Mouse (Mus musculus): ENCODE data around the gene Adamts7. TPM values are rescaled to one million over a fixed set of nuclear protein-coding genes. Genes with fewer than 3 reads are reported as not detected.

Gene Adamts7
- polyA plus RNA-seq, 1 experiment: 19.9 TPM

DNA sequence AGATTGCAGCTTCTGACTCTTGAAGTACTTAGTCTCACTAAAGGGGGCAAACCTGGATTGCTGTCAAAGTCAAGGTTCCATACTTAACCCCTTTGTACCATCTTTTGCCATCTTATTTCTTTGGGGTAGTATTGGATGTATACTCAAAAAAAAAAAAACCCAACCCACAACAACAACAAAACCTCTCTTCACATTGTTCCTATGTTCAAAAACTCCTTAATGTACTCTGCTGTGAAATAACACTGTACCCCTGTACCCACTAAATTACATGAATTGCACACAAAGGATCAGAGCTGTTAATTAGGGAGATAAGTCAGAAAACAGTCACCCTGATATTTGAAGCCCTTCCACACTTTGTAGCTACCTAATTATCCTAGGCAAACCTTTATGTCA lies 47.6 kb upstream of the Adamts7 start:
- H3ac ChIP-seq (ENCODE audit: control insufficient read depth, insufficient read length): no peak overlapping the region
- peak overlapping the region; percentile 66 for H3K4me3 ChIP-seq
- no peaks in the 10 kb centered on the region for H3K36me3 ChIP-seq (ENCODE audit: control insufficient read depth, insufficient read depth)
- H3K27me3 ChIP-seq (ENCODE audit: control insufficient read depth, insufficient read depth, insufficient read length): no peaks in the 10 kb centered on the region
- TF ChIP-seq TCF12 (IDR thresholded peaks at IDR 0.05; ENCODE audit: insufficient read depth, poor library complexity, severe bottlenecking) (no peak), MYOG (IDR thresholded peaks at IDR 0.05; ENCODE audit: control insufficient read depth in 1 of 3, insufficient read depth in 1 of 3, insufficient read length in 2 of 3, low read depth in 2 of 3) (no peak), POLR2A (IDR thresholded peaks at IDR 0.05; ENCODE audit: insufficient read length, low read depth) (no peak), E2F4 (IDR thresholded peaks at IDR 0.05; ENCODE audit: insufficient read depth) (no peak), CEBPB (IDR thresholded peaks at IDR 0.05; ENCODE audit: insufficient read depth, poor library complexity, severe bottlenecking) (no peak), POLR2AphosphoS2 (IDR thresholded peaks at IDR 0.05; ENCODE audit: insufficient read length, low read depth) (no peak)
- peak overlapping the region; percentile 79 for H3K4me2 ChIP-seq (ENCODE audit: low read depth)
- H3K79me2 ChIP-seq (ENCODE audit: control insufficient read depth, insufficient read depth): peaks cover 38% of the 10 kb centered on the region

DNA sequence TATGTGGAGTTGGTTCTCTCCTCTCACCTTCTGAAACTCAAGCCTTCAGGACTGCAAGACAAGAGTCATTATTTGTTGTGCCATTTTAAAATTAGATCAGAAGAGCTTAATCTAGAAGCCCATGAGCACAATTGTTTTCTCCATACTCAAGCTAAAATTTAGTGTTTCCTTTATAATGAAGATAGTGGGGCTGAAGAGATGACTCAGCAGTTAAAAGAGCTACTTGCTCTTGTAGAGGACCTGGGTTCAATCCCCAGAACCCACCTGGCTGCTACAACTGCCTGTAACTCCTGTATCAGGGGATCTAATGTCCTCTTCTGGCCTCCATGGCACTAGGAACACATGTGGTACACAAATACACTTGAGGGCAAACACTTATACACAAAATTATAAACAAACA lies 45.6 kb upstream of the Adamts7 start:
- no peak overlapping the region for H3K4me3 ChIP-seq
- TF ChIP-seq MAX (IDR thresholded peaks at IDR 0.05; ENCODE audit: low read depth) (no peak), USF1 (IDR thresholded peaks at IDR 0.05; ENCODE audit: low read depth) (no peak), CEBPB (IDR thresholded peaks at IDR 0.05; ENCODE audit: insufficient read depth, poor library complexity, severe bottlenecking) (no peak), POLR2AphosphoS2 (IDR thresholded peaks at IDR 0.05; ENCODE audit: insufficient read length, low read depth) (no peak), MYOD1 (IDR thresholded peaks at IDR 0.05; ENCODE audit: control insufficient read depth in 1 of 3, insufficient read length in 2 of 3, low read depth in 2 of 3) (no peak), REST (IDR thresholded peaks at IDR 0.05; ENCODE audit: insufficient read depth, insufficient read length) (no peak)
- no peak overlapping the region for H3ac ChIP-seq (ENCODE audit: control insufficient read depth, insufficient read length)
- no peak overlapping the region for H3K4me2 ChIP-seq (ENCODE audit: low read depth)
- peaks cover 19% of the 10 kb centered on the region for H3K79me2 ChIP-seq (ENCODE audit: control insufficient read depth, insufficient read depth)
- no peaks in the 10 kb centered on the region for H3K27me3 ChIP-seq (ENCODE audit: control insufficient read depth, insufficient read depth, insufficient read length)
- H3K36me3 ChIP-seq (ENCODE audit: control insufficient read depth, insufficient read depth): no peaks in the 10 kb centered on the region

- H3K4me3 ChIP-seq: no peak overlapping the region
- TF ChIP-seq USF1 (IDR thresholded peaks at IDR 0.05; ENCODE audit: low read depth) (no peak), MAX (IDR thresholded peaks at IDR 0.05; ENCODE audit: low read depth) (no peak), POLR2A (IDR thresholded peaks at IDR 0.05; ENCODE audit: insufficient read length, low read depth) (no peak), REST (IDR thresholded peaks at IDR 0.05; ENCODE audit: insufficient read depth, insufficient read length) (no peak), E2F4 (IDR thresholded peaks at IDR 0.05; ENCODE audit: insufficient read depth) (no peak)
- H3K4me2 ChIP-seq (ENCODE audit: low read depth): no peak overlapping the region
- H3K79me2 ChIP-seq (ENCODE audit: control insufficient read depth, insufficient read depth): no peaks in the 10 kb centered on the region
- no peaks in the 10 kb centered on the region for H3K27me3 ChIP-seq (ENCODE audit: control insufficient read depth, insufficient read depth, insufficient read length)
- no peaks in the 10 kb centered on the region for H3K36me3 ChIP-seq (ENCODE audit: control insufficient read depth, insufficient read depth)
- H3ac ChIP-seq (ENCODE audit: control insufficient read depth, insufficient read length): no peak overlapping the region
Measured at GRCm38 (mm10) chr9:90122246-90122740, 40.6 kb upstream of the Adamts7 start.

- no peaks in the 10 kb centered on the region for H3K79me2 ChIP-seq (ENCODE audit: control insufficient read depth, insufficient read depth)
- no peaks in the 10 kb centered on the region for H3K27me3 ChIP-seq (ENCODE audit: control insufficient read depth, insufficient read depth, insufficient read length)
- no peak overlapping the region for H3K4me3 ChIP-seq
- no peak overlapping the region for H3ac ChIP-seq (ENCODE audit: control insufficient read depth, insufficient read length)
- no peak overlapping the region for H3K4me2 ChIP-seq (ENCODE audit: low read depth)
- H3K36me3 ChIP-seq (ENCODE audit: control insufficient read depth, insufficient read depth): no peaks in the 10 kb centered on the region
- TF ChIP-seq TCF12 (IDR thresholded peaks at IDR 0.05; ENCODE audit: insufficient read depth, poor library complexity, severe bottlenecking) (no peak), SRF (IDR thresholded peaks at IDR 0.05; ENCODE audit: control insufficient read depth, insufficient read length, low read depth) (no peak), MAX (IDR thresholded peaks at IDR 0.05; ENCODE audit: low read depth) (no peak), E2F4 (IDR thresholded peaks at IDR 0.05; ENCODE audit: insufficient read depth) (no peak), MYOG (IDR thresholded peaks at IDR 0.05; ENCODE audit: control insufficient read depth in 1 of 3, insufficient read depth in 1 of 3, insufficient read length in 2 of 3, low read depth in 2 of 3) (no peak), POLR2A (IDR thresholded peaks at IDR 0.05; ENCODE audit: insufficient read length, low read depth) (no peak), CEBPB (IDR thresholded peaks at IDR 0.05; ENCODE audit: insufficient read depth, poor library complexity, severe bottlenecking) (no peak), POLR2AphosphoS2 (IDR thresholded peaks at IDR 0.05; ENCODE audit: insufficient read length, low read depth) (no peak), USF1 (IDR thresholded peaks at IDR 0.05; ENCODE audit: low read depth) (no peak), MYOD1 (IDR thresholded peaks at IDR 0.05; ENCODE audit: control insufficient read depth in 1 of 3, insufficient read length in 2 of 3, low read depth in 2 of 3) (no peak), TCF3 (IDR thresholded peaks at IDR 0.05; ENCODE audit: insufficient read length, low read depth) (no peak), REST (IDR thresholded peaks at IDR 0.05; ENCODE audit: insufficient read depth, insufficient read length) (no peak)
Measured at GRCm38 (mm10) chr9:90124156-90124872, 38.6 kb upstream of the Adamts7 start.

- Histone ChIP-seq H3K36me3 (ENCODE audit: control insufficient read depth, insufficient read depth) (no peaks in the 10 kb centered on the region), H3K4me2 (ENCODE audit: low read depth) (no peak overlapping the region), H3K27me3 (ENCODE audit: control insufficient read depth, insufficient read depth, insufficient read length) (no peaks in the 10 kb centered on the region), H3ac (ENCODE audit: control insufficient read depth, insufficient read length) (no peak overlapping the region), H3K79me2 (ENCODE audit: control insufficient read depth, insufficient read depth) (no peaks in the 10 kb centered on the region), H3K4me3 (no peak overlapping the region)
- TF ChIP-seq TCF12 (IDR thresholded peaks at IDR 0.05; ENCODE audit: insufficient read depth, poor library complexity, severe bottlenecking): no peak
- TF ChIP-seq E2F4 (IDR thresholded peaks at IDR 0.05; ENCODE audit: insufficient read depth): no peak
- no peak for TF ChIP-seq MYOD1 (IDR thresholded peaks at IDR 0.05; ENCODE audit: control insufficient read depth in 1 of 3, insufficient read length in 2 of 3, low read depth in 2 of 3)
- no peak for TF ChIP-seq POLR2A (IDR thresholded peaks at IDR 0.05; ENCODE audit: insufficient read length, low read depth)
- TF ChIP-seq CEBPB (IDR thresholded peaks at IDR 0.05; ENCODE audit: insufficient read depth, poor library complexity, severe bottlenecking): no peak
- TF ChIP-seq TCF3 (IDR thresholded peaks at IDR 0.05; ENCODE audit: insufficient read length, low read depth): no peak
- no peak for TF ChIP-seq POLR2AphosphoS2 (IDR thresholded peaks at IDR 0.05; ENCODE audit: insufficient read length, low read depth)
- no peak for TF ChIP-seq MYOG (IDR thresholded peaks at IDR 0.05; ENCODE audit: control insufficient read depth in 1 of 3, insufficient read depth in 1 of 3, insufficient read length in 2 of 3, low read depth in 2 of 3)
- TF ChIP-seq MAX (IDR thresholded peaks at IDR 0.05; ENCODE audit: low read depth): no peak
- no peak for TF ChIP-seq REST (IDR thresholded peaks at IDR 0.05; ENCODE audit: insufficient read depth, insufficient read length)
- TF ChIP-seq USF1 (IDR thresholded peaks at IDR 0.05; ENCODE audit: low read depth): no peak
- no peak for TF ChIP-seq SRF (IDR thresholded peaks at IDR 0.05; ENCODE audit: control insufficient read depth, insufficient read length, low read depth)
Measured at GRCm38 (mm10) chr9:90124873-90125245, 38.0 kb upstream of the Adamts7 start.

All from myocyte (in vitro differentiated cells).